ENCODE assay signal across 13 mouse cellular contexts in the genomic region with DNA sequence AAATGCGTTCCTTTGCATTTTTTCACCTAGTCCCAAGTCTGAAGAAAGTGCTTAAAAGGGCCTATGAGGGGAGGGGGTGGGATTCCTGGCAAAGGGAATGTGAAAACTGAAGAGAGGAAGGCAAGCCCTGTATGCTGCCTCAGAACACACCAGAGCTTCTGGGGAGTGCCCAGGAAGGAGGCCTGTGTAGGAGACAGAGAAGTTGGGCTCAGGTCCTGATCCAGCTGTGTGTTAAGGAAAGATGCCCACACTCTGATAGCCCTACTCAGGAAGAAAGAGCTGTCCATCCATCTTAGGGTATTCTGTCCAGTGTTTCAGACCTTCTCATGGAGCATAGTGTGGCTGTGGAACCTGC.
DNase-seq lines count a peak whose midpoint lies in the region; ATAC-seq and TF ChIP-seq lines count a peak whose summit lies in the region.
"Had no signal": no experiment of that assay in that cellular context is flagged by ENCODE, and none has a peak within 500 bp of the region (broad histone marks: within the 10 kb centered on the region; RNA-seq: fewer than 3 reads in every experiment).

No protein-coding gene starts in this region.

- no peak for TF ChIP-seq CTCF in lung, embryonic 14.5 days (IDR thresholded peaks at IDR 0.05; ENCODE audit: low read depth)

- no peak overlapping the region for H3K4me3 ChIP-seq in lung, embryonic 14.5 days (ENCODE audit: low read depth, low read length)
- no peak overlapping the region for H3K4me3 ChIP-seq in forebrain, embryonic 13.5 days
- no peak overlapping the region for H3K4me3 ChIP-seq in limb, embryonic 11.5 days (ENCODE audit: low read depth, low read length)
- H3K4me3 ChIP-seq in neural tube, embryonic 13.5 days = no peak overlapping the region
- H3K4me3 ChIP-seq: erythroblast, embryonic 14.5 days had no signal

- H3K27ac ChIP-seq in lung, embryonic 14.5 days (ENCODE audit: low read depth) = peak overlapping the region; percentile 69; the same call in 1 of the 2 replicates
- peak overlapping the region; percentile 79 for H3K27ac ChIP-seq in forebrain, embryonic 13.5 days
- peak overlapping the region; percentile 85 for H3K27ac ChIP-seq in limb, embryonic 11.5 days (replicated peaks; ENCODE audit: low read depth, low read length)
- H3K27ac ChIP-seq in neural tube, embryonic 13.5 days (replicated peaks) = peak overlapping the region; percentile 90

- no peaks in the 10 kb centered on the region for H3K9me3 ChIP-seq in lung, embryonic 14.5 days (ENCODE audit: low read depth, low read length)
- no peaks in the 10 kb centered on the region for H3K9me3 ChIP-seq in forebrain, embryonic 13.5 days (replicated peaks)
- H3K9me3 ChIP-seq in limb, embryonic 11.5 days (ENCODE audit: control insufficient read depth, low read length) = no peaks in the 10 kb centered on the region
- no peaks in the 10 kb centered on the region for H3K9me3 ChIP-seq in neural tube, embryonic 13.5 days

- no peaks in the 10 kb centered on the region for H3K27me3 ChIP-seq in lung, embryonic 14.5 days (ENCODE audit: insufficient read depth, low read length)
- H3K27me3 ChIP-seq in forebrain, embryonic 13.5 days = no peaks in the 10 kb centered on the region
- no peaks in the 10 kb centered on the region for H3K27me3 ChIP-seq in limb, embryonic 11.5 days (ENCODE audit: control insufficient read depth, insufficient read depth, low read length)
- H3K27me3 ChIP-seq in neural tube, embryonic 13.5 days = no peaks in the 10 kb centered on the region
- H3K27me3 ChIP-seq: CH12.LX had no signal

- no peak overlapping the region for H3K4me2 ChIP-seq in lung, embryonic 14.5 days
- no peak overlapping the region for H3K4me2 ChIP-seq in forebrain, embryonic 13.5 days
- H3K4me2 ChIP-seq in limb, embryonic 11.5 days (ENCODE audit: low read depth, severe bottlenecking) = no peak overlapping the region
- no peak overlapping the region for H3K4me2 ChIP-seq in neural tube, embryonic 13.5 days

- no peaks in the 10 kb centered on the region for H3K36me3 ChIP-seq in lung, embryonic 14.5 days (ENCODE audit: insufficient read depth)
- H3K36me3 ChIP-seq in forebrain, embryonic 13.5 days (ENCODE audit: poor library complexity, severe bottlenecking) = no peaks in the 10 kb centered on the region
- H3K36me3 ChIP-seq in limb, embryonic 11.5 days (ENCODE audit: control insufficient read depth, insufficient read depth, low read length) = no peaks in the 10 kb centered on the region
- H3K36me3 ChIP-seq in neural tube, embryonic 13.5 days = no peaks in the 10 kb centered on the region

- H3K4me1 ChIP-seq in lung, embryonic 14.5 days (ENCODE audit: insufficient read depth) = peaks cover 12% of the 10 kb centered on the region
- H3K4me1 ChIP-seq in forebrain, embryonic 13.5 days = peaks cover 35% of the 10 kb centered on the region
- peaks cover 22% of the 10 kb centered on the region for H3K4me1 ChIP-seq in limb, embryonic 11.5 days (ENCODE audit: control insufficient read depth, insufficient read depth, low read length)
- peaks cover 34% of the 10 kb centered on the region for H3K4me1 ChIP-seq in neural tube, embryonic 13.5 days (replicated peaks)

- DNase-seq in lung, embryonic 14.5 days = no peak
- no peak for DNase-seq in lung, postnatal 25 days (ENCODE audit: low spot score)
- no peak for DNase-seq in limb, embryonic 11.5 days (ENCODE audit: low spot score)
- no peak for DNase-seq in cerebellum, postnatal 36 days
- DNase-seq in spleen, adult 18-20 months = no peak
- DNase-seq in adrenal gland, adult 8-10 months = no peak
- DNase-seq: cerebellum, adult 8-10 months; heart, adult 18-20 months; kidney, adult 18-20 months had no signal

- 46% methylated on average over 1 of the region's 1 CpGs for WGBS in lung, embryonic 14.5 days
- 10% methylated on average over 1 of the region's 1 CpGs for WGBS in forebrain, embryonic 13.5 days
- WGBS in limb, embryonic 11.5 days = 46% methylated on average over 1 of the region's 1 CpGs
- 10% methylated on average over 1 of the region's 1 CpGs for WGBS in neural tube, embryonic 13.5 days

- no peak overlapping the region for H3K9ac ChIP-seq in lung, embryonic 14.5 days
- H3K9ac ChIP-seq in forebrain, embryonic 13.5 days = no peak overlapping the region
- H3K9ac ChIP-seq in limb, embryonic 11.5 days (ENCODE audit: low read length) = no peak overlapping the region
- H3K9ac ChIP-seq in neural tube, embryonic 13.5 days = no peak overlapping the region

- no peak for ATAC-seq in lung, embryonic 14.5 days (ENCODE audit: insufficient read depth)
- ATAC-seq in forebrain, embryonic 13.5 days = peak; percentile 13; the same call in 1 of the 2 replicates
- no peak for ATAC-seq in limb, embryonic 11.5 days (ENCODE audit: insufficient number of reproducible peaks, low FRiP score, low TSS enrichment, low read depth)
- ATAC-seq in neural tube, embryonic 13.5 days (ENCODE audit: low read depth) = peak; percentile 51

Comparison
In these comparisons a context has a peak if more than half of its experiments do, and no peak if none do; other contexts are left out.
1. ATAC-seq: peak in forebrain, embryonic 13.5 days (single experiment) and neural tube, embryonic 13.5 days (single experiment); none in lung, embryonic 14.5 days (single experiment) and limb, embryonic 11.5 days (single experiment).
2. Peak in every context shown above with its lines, with median percentiles within 50 percentile points of each other: H3K27ac ChIP-seq.